Mouse (Mus musculus): ENCODE measurements at regions not wholly inside any gene's neighbourhood (a gene's known extent, or its start where the extent isn't known, plus 50 kb on each side); places are given as distances from the start of the nearest gene placed in this dataset.

GRCm38 (mm10) chr12:96427589-96427988 is 735.6 kb downstream of the Flrt2 start:
- TF ChIP-seq CTCF (IDR thresholded peaks at IDR 0.05; ENCODE audit: extremely low read depth, insufficient read length, insufficient replicate concordance, low read depth, low read length), result no peak
- no peak for TF ChIP-seq POLR2A (IDR thresholded peaks at IDR 0.05; ENCODE audit: low read depth, low read length)

All from small intestine, adult 2 months (tissue).